Mouse (Mus musculus): ENCODE measurements around the gene Rin2.

The Rin2 gene

DNA sequence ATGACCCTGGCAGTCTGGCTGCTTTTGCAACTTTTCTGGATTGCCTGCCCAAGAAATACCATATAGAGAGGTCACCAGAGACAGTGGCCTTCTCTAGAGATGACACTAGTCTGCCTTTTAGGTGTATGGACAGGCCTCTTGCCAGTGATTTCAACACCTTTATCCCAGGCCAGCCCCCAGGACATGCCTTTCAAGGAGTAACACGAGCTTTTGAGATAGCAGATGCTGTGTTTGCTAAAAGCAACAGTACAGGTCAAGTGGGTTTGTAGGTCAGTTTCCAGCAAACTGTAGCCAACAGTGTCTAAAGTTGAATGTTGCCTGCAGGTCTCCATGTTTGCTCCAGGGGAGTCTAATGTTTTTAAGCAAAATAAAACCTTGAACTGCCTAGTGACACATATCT is 118.7 kb downstream of the Rin2 start:
- DNase-seq: no peak

DNA sequence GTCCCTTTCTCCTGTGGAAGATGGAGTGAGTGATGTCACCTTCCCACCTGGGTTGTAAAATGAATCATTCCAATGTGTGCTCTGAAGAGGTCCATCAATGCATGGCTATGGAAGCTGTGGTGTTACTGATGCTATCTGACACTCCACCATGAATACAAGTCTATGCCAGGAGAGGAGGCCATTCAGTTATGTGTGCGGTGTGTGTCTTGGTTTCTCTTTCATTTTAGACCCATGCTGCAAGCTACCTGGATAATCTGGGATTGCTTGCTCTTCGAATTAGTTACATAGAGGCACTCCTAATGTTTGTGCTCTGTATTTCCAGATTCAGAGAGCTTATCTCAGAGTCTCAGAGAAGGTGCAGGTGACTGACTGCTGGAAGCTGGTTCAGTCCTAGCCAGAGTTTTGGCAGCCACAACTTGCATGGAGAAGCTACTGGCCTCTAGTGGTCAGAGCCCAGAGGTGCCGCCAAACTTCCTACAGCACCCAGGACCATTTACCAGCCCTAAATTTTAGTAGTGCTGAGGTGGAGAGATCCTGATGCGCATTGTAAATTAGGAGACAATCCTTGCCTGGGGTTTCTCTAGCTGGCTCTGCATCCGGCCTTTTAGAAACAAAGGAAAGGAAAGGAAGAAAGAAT is 119.4 kb downstream of the Rin2 start:
- peak; percentile 82 for DNase-seq

DNA sequence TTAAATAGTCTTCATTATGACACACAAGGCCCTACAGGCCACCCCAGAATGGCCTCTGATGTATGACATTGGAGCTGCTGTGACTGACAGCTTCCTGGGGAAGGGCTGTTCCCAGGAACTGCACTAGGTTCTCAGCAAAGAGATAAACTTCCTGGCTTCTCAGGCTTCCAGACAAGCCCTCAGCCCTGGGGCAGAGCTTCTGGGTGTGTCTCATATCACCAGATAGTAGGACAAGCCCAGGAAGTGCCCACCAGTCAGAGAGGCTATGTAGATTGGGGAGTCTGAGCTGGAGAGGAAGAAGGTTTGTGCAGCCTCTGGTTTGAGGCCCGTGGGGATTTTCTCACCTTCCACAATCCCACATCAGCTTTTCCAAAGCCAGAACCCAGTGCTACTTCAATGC is 122.8 kb downstream of the Rin2 start:
- DNase-seq: peak; percentile 32

- peak; percentile 24 for DNase-seq
Observed at GRCm38 (mm10) chr2:145798954-145799353, 123.9 kb downstream of the Rin2 start.

DNA sequence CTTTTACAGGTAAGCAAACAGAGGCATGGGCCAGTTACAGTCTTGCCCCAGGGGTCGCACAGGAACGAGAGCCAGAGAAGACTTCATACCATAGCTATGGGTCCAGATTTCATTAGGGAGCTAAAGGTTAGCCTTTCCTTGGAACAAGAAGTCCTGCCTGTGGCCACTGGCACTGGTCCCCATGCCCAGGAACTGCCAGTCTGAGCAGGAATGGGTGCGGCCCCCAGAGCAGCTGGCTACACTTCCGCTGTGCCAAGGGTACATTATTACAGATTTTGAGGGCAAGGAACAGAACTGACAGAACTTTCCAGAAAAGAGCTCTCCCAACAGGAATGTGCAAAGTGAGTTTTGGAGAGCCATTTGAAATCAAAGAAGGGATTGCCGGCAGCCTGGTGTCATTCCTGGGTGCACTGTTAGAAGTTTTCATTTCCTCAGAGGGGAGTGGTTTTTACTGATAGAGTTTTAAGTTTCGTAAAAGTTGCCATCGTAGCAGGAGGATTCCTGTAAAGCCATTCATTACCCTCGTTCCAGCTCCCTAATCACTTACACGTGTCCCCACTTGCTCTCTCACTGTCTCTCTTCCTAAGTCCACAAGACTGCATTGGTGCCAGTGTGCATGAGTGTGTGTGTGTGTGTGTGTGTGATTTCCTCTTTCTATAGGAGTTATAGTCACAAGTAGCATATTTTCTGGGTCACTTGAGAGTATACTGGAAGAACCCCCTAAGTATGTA is 126.5 kb downstream of the Rin2 start:
- DNase-seq: peak; percentile 54

- no peak for DNase-seq
Observed at GRCm38 (mm10) chr2:145802626-145803025, 127.6 kb downstream of the Rin2 start.

- no peak for DNase-seq
Observed at GRCm38 (mm10) chr2:145803822-145804342, 128.9 kb downstream of the Rin2 start.

GRCm38 (mm10) chr2:145804524-145804923 is 129.5 kb downstream of the Rin2 start:
- DNase-seq: no peak

GRCm38 (mm10) chr2:145807276-145807675 is 132.3 kb downstream of the Rin2 start:
- no peak for DNase-seq

DNA sequence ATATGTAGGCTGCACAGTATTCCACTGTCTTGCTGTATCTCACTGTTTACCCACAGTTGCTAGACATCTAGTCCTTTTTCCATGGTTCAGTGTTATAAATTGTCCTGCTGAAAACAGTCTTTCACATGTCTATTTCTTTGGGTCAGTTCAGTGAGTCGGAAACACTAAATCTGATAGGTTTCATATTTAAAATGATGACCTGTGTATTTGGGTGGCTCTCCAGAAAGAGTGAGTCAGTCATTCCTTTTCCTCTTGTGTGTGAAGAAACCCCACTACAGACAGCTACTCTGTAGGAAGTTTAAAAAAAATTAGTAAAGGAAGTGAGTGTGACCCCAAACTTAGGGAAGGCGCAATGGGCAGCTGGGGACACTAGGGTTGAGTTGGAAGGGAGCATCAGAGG is 133.2 kb downstream of the Rin2 start:
- DNase-seq: no peak

DNA sequence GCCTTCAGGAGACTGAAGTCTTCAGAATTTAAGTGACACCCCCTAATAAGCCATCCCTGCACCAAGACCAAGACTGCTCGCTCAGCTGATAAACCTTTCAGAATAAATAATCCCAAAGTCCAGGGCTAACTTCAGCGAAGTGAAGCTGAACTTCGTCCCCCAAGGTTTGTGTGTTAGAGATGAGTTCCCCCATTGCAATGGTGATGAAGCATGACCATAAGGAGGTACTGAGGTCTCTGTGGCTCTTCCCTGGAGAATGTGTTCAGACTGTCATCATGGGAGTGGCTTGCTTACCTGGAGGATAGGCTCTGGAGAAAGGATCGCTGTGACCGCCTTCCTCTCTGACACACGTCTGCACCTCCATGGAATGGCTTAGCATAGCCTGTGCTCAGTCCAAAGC is 133.7 kb downstream of the Rin2 start:
- DNase-seq: no peak

- DNase-seq: no peak
Observed at GRCm38 (mm10) chr2:145810676-145811075, 135.7 kb downstream of the Rin2 start.

GRCm38 (mm10) chr2:145812818-145813217 is 137.8 kb downstream of the Rin2 start:
- DNase-seq: no peak

DNA sequence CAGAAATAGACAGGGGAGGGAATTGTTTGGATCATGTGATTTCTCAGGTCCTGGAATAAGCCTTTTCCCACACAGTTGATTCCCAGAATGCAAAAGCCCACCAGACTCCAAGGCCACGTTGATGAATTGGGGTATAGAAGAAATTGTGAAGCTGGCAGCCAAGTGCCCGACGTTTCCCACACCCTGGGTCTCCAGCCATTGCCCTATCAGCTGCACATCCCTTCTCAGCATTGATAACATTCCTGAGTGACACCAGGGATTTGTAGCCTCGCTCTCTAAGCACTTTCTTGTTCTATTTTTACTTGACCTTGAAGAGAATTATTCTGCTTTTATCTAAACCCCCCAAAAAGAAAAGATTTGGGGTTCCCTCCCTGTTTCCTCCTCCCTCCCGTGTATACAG is 142.2 kb downstream of the Rin2 start:
- DNase-seq: no peak

DNA sequence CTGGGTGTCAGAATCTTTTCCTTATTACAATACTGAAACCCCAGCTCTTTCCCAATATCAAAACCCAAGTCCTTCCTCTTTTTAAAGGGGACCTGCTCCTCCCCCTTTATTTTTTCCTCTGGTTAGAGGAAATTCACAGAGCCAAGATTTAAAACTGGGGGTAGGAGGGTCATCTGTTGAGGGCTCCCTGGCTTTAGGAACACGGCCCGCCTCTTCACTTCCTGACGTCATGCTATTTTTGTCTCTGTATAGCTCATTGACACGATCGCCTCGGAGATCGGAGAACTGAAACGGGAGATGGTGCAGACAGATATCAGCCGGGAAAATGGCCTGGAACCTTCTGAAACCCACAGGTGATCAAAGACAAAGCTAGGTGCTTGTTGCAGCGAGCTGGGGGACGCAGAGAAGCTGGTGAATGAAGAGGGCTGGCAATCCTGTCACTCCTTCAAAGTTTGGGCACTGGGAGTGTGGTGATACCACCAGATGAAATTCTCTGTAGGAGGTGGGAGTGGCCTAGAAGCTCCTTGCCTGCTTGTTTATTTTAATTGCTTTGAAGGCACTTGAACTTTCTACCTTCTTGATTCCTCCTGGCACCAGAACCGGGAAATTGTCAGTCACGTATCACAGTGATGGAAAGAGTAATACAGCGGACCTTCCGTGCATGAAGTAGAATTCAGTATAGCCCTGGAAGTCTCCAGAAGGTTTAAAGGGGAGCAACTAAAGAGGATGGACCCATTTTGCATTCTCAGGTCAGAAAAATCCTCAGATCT is 147.2 kb downstream of the Rin2 start:
- DNase-seq: peak; percentile 55

DNA sequence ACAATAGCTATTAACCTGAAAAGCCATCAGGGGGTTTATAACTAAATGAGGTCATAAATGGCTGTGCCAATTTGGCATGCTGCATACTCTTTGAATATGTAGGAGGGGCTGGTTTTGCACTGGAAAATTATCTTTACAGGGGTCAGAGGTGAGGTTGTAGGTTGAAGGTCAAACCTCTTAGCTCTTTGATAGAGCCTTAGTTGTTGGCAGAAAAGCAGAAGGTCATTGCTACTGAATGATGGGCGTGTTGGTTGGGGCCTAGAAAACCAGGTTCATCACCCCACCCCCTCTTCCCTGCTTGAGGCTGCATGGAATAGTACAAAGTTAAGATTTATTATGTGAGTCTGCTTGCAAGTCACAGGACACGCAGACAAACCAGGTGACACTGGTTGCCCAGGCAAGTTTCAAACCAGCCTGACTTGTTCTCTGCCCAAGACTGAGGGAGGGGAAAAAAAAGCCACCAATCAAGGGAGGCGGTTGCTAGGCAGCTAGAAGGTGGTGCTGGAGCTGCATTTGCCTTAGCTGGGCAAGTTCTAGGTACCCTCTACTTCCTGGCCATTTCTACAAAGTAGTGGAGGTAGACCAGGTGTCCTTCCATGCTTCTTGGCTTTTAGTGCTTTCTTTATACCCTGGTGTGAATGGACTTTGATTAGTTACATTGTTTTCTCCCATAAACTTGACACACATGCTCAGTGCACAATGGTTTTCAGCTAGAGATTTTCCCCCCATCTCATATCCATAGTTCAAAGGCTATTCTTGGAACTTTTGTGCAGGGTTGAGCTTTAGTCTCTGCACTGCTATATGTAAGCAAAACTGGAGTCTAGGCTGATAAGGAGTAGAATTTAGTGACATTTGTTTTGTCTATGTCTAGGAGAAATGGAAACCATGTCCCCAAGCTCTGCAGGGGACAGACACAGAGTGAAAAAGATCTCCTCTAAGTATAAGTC is 148.0 kb downstream of the Rin2 start:
- peak; percentile 75 for DNase-seq

- DNase-seq: no peak
Observed at GRCm38 (mm10) chr2:145824749-145825148, 149.7 kb downstream of the Rin2 start.

DNA sequence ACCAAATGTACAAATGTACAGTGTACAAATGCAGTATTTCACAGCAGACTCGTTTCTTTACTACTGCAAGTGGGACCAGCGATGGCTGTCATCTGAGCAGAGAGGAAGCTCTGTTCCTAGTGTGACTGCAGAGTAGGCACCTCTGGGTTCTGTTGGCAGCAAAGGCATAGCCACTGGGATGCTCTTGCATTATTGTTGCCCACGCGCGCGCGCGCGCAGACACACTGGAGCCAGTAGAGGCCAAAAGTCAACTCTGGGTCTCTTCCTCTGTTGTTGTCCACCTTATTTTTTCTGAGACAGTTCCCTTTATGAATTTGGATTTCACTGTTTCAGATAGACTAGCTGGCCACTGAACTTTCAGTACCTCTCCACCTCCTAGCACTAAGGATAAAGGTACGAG is 150.2 kb downstream of the Rin2 start:
- no peak for DNase-seq

- peak; percentile 71 for DNase-seq
Observed at GRCm38 (mm10) chr2:145827930-145828329, 152.9 kb downstream of the Rin2 start.

- no peak for DNase-seq
Observed at GRCm38 (mm10) chr2:145828603-145829002, 153.6 kb downstream of the Rin2 start.

DNA sequence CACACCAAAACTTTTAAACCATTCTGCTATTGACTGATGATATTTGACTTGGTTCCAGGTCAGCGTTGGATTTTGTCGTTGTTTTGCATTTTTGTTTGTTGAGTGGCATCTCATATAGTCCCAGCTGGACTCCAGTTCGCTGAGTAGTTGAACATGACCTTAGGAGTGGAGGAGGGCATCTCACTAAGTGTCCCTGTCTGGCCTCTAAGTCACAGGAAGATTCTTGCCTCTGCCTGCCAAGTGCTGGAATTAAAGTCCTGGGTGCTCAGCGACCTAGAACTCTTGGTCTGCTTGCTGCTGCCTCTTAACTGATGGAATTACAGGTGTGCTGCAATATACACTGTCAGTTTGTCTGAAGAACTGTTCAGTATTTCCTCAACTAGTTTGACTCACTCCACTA is 154.2 kb downstream of the Rin2 start:
- DNase-seq: peak; percentile 42

- DNase-seq: no peak
Observed at GRCm38 (mm10) chr2:145830417-145830816, 155.4 kb downstream of the Rin2 start.

All from kidney, postnatal 14 days (tissue).